Mouse (Mus musculus): Measurements from ENCODE around the gene Hsph1. TPM values are rescaled to one million over a fixed set of nuclear protein-coding genes. Genes with fewer than 3 reads are reported as not detected.

Gene Hsph1
- polyA plus RNA-seq, 1 experiment = 124 TPM

DNA sequence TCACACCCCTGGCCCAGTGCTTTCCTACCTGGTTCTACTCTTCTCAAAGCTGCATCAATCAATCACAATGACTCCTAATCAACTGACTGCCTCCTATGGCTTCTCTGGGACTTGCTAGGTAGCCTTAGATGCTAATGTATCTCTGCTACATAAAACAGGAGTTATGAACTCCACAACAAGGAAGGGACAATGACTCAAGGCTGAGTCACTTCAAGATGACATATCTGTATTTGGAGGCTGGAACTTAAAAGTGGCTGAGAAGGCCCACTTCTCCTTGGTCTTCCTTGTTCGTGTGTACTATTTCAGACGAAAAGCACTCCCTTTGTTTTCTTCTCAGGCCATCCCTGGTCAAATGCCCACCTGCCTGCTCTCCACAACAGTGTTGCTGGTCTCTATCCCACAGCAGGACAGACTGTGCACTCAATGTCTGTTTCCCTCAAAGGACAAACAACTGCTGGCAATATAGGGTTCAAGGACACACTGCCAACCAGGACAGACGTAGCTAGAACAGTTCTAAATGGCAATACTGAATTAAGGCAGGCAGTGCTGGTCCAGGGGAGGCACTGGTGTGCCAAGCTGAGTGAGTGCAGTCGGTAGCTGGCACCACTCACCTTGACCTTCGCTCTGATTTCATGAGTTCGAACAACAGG lies 18.3 kb downstream of the Hsph1 start:
- Histone ChIP-seq H3K4me3 (replicated peaks; ENCODE audit: insufficient read depth, low read depth, low read length) (no peak overlapping the region), H3K27me3 (ENCODE audit: control insufficient read depth, insufficient read depth, low read length) (no peaks in the 10 kb centered on the region), H3K27ac (ENCODE audit: insufficient read depth, low read length) (no peak overlapping the region), H3K4me1 (ENCODE audit: control insufficient read depth, insufficient read depth, low read length) (no peaks in the 10 kb centered on the region)
- WGBS = 81% methylated on average over 6 of the region's 6 CpGs
- DNase-seq = no peak
- TF ChIP-seq CTCF (IDR thresholded peaks at IDR 0.05; ENCODE audit: borderline replicate concordance, insufficient read depth, low read depth, low read length) (no peak), POLR2A (IDR thresholded peaks at IDR 0.05; ENCODE audit: borderline replicate concordance, insufficient read depth, low read length) (no peak)

DNA sequence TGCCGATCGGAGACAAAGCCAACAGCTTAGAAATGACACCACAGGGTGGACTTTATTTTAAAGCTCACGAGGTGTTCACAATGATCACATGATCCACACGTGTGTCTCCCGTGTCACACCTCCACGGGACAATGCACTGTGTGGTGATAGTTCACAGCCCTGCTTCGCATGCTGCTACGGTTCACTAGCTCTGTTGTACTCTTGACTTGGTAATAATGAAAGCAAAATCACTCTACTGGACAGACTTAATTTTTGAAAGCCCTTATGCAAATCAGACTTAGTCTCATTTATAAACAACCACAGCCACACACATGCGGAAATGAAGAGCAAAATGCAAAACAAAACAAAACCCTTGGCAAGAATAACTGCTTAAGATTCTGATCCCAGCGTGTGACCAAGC lies 19.4 kb downstream of the Hsph1 start:
- no peak for DNase-seq
- peaks cover 3% of the 10 kb centered on the region; the same call in 1 of the 2 replicates for H3K4me1 ChIP-seq (ENCODE audit: control insufficient read depth, insufficient read depth, low read length)
- H3K27me3 ChIP-seq (ENCODE audit: control insufficient read depth, insufficient read depth, low read length) = no peaks in the 10 kb centered on the region
- H3K4me3 ChIP-seq (replicated peaks; ENCODE audit: insufficient read depth, low read depth, low read length) = no peak overlapping the region
- TF ChIP-seq POLR2A (IDR thresholded peaks at IDR 0.05; ENCODE audit: borderline replicate concordance, insufficient read depth, low read length) (no peak), CTCF (IDR thresholded peaks at IDR 0.05; ENCODE audit: borderline replicate concordance, insufficient read depth, low read depth, low read length) (no peak)
- 61% methylated on average over 10 of the region's 10 CpGs for WGBS
- H3K27ac ChIP-seq (ENCODE audit: insufficient read depth, low read length) = no peak overlapping the region

DNA sequence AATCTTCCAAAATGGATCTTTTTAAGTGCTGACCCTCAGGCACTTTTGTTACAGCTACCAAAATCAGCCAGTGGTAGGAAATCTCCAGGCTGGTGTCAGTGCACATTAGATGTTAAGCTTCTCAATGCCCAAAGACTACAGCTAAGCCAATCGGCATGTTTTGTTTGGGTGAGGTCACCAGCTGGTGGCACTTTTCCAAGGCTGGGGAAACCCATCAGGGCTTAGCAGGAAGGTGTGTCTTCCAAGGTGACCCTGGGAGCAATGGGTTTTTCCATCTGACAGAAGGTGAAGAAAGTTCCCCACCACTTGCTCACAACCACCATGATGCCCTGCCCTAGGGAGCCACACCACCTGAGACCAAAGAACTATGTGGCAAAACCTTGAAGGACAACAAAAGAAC lies 20.0 kb downstream of the Hsph1 start:
- TF ChIP-seq CTCF (IDR thresholded peaks at IDR 0.05; ENCODE audit: borderline replicate concordance, insufficient read depth, low read depth, low read length) = no peak
- no peak for TF ChIP-seq POLR2A (IDR thresholded peaks at IDR 0.05; ENCODE audit: borderline replicate concordance, insufficient read depth, low read length)
- Histone ChIP-seq H3K27me3 (ENCODE audit: control insufficient read depth, insufficient read depth, low read length) (no peaks in the 10 kb centered on the region), H3K27ac (ENCODE audit: insufficient read depth, low read length) (no peak overlapping the region), H3K4me1 (ENCODE audit: control insufficient read depth, insufficient read depth, low read length) (peaks cover 3% of the 10 kb centered on the region; the same call in 1 of the 2 replicates), H3K4me3 (replicated peaks; ENCODE audit: insufficient read depth, low read depth, low read length) (no peak overlapping the region)
- 73% methylated on average over 1 of the region's 1 CpGs for WGBS
- no peak for DNase-seq

DNA sequence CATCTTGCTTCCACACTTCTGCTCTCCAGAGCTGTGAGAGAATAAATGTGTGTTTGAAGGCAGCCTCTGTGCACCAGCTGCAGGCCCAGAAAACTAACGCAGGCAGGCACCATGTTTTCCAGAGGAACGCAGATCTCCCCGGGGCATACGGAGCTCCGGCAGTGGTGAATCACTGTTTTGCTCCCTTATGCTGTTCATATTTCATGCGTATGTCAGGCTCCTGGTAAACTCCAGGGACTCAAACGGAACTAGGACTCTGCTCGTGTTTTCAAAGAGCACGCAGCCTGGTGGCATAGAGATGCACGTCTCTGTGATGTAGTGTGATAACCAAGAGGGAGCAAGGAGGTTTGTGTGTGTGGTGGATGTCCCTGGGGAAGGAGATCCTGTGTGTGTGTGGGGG lies 23.4 kb downstream of the Hsph1 start:
- TF ChIP-seq POLR2A (IDR thresholded peaks at IDR 0.05; ENCODE audit: borderline replicate concordance, insufficient read depth, low read length) (no peak), CTCF (IDR thresholded peaks at IDR 0.05; ENCODE audit: borderline replicate concordance, insufficient read depth, low read depth, low read length) (no peak)
- peaks cover 3% of the 10 kb centered on the region; the same call in 1 of the 2 replicates for H3K4me1 ChIP-seq (ENCODE audit: control insufficient read depth, insufficient read depth, low read length)
- no peak overlapping the region for H3K27ac ChIP-seq (ENCODE audit: insufficient read depth, low read length)

DNA sequence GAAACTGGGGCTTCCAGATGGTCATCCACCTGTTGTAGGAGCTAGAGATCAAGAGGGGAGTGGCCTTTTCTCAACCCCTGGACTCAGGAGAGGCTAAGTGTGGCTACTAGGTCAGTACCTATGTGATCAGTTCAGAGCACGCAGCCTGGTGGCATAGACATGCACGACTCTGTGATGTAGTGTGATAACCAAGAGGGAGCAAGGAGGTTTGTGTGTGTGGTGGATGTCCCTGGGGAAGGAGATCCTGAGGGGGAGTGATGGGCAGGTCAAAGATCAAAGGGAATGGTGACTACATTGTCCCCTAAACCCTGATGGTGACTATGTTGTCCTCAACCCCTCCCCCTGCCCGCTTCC lies 24.0 kb downstream of the Hsph1 start:
- 76% methylated on average over 3 of the region's 3 CpGs for WGBS
- no peak for DNase-seq
- H3K27ac ChIP-seq (ENCODE audit: insufficient read depth, low read length) = no peak overlapping the region
- TF ChIP-seq POLR2A (IDR thresholded peaks at IDR 0.05; ENCODE audit: borderline replicate concordance, insufficient read depth, low read length) (no peak), CTCF (IDR thresholded peaks at IDR 0.05; ENCODE audit: borderline replicate concordance, insufficient read depth, low read depth, low read length) (no peak)
- H3K4me1 ChIP-seq (ENCODE audit: control insufficient read depth, insufficient read depth, low read length) = peaks cover 3% of the 10 kb centered on the region; the same call in 1 of the 2 replicates
- no peaks in the 10 kb centered on the region; the same call in 1 of the 2 replicates for H3K27me3 ChIP-seq (ENCODE audit: control insufficient read depth, insufficient read depth, low read length)
- no peak overlapping the region for H3K4me3 ChIP-seq (replicated peaks; ENCODE audit: insufficient read depth, low read depth, low read length)

More for the DNA sequence above, 23.4 kb downstream of the Hsph1 start:
- Histone ChIP-seq H3K4me3 (replicated peaks; ENCODE audit: insufficient read depth, low read depth, low read length) (no peak overlapping the region), H3K27me3 (ENCODE audit: control insufficient read depth, insufficient read depth, low read length) (no peaks in the 10 kb centered on the region; the same call in 1 of the 2 replicates)
- 65% methylated on average over 10 of the region's 10 CpGs for WGBS
- DNase-seq = no peak

DNA sequence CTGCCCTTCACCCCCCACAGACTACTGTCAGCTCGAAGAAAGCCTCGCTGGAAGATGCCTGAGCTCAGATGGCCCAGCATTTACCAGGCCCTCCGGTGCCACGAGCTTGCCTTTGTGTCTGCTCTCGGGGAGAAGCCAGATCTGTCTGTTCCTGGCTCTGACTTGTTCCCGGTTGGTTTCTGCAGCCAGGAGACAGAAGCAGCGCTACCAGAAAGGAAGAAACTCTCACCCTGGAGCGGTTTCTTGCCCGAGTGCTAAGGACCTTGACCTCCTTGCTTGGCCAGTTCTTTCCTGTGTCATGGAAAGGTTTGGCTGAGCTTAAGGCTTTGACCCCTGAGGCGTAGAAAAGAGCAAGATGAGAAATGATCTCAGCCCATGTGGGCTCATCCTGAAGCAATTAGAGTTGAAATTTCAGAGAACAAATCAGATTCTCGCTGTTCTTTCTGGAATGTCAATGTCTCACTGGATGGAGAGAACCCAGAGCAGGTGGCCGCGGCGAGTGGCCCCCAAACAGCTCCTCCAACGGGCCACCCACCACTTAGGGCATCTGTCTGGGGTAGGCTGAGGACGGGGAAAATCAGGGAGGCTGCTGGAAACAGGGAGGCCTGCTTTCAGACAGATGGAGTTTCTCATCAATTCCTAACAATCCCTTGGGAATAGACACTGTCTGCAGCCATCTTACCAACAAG lies 24.6 kb downstream of the Hsph1 start:
- H3K4me1 ChIP-seq (ENCODE audit: control insufficient read depth, insufficient read depth, low read length) = peaks cover 3% of the 10 kb centered on the region; the same call in 1 of the 2 replicates
- 14% methylated on average over 16 of the region's 16 CpGs for WGBS
- H3K4me3 ChIP-seq (replicated peaks; ENCODE audit: insufficient read depth, low read depth, low read length) = no peak overlapping the region
- TF ChIP-seq CTCF (IDR thresholded peaks at IDR 0.05; ENCODE audit: borderline replicate concordance, insufficient read depth, low read depth, low read length) (no peak), POLR2A (IDR thresholded peaks at IDR 0.05; ENCODE audit: borderline replicate concordance, insufficient read depth, low read length) (no peak)
- peak in 1 of 2 experiments; percentile 9 for DNase-seq
- no peak overlapping the region for H3K27ac ChIP-seq (ENCODE audit: insufficient read depth, low read length)
- no peaks in the 10 kb centered on the region; the same call in 1 of the 2 replicates for H3K27me3 ChIP-seq (ENCODE audit: control insufficient read depth, insufficient read depth, low read length)

DNA sequence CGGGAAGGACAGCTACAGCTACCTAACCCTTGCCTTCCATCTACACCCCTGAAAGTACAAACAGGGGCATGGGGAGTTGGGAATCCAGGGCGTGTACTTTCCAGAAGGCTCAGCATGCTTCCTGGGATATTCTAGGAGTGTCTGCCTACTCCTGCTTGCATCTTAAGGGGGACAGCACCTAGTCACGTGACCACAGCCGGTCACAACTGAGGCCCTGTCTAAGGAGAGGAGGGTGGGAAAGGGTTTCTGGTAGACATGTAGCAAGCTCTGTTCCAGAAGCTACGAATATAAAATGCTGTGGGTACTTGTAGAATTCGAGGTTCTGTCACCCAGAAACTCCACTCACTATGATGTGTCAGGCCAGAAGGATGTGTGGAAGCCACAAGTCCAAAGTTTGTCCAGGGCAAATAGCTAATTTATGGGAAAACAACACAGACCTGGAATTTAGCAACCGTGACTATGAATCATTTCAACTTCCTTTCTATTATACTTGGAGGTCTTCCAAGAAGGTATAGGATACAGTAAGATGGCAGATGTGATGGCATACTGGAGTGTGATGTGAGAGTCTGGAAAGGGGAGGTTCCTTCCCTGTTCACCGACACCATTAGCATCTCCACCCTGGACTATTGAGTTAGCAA lies 29.0 kb downstream of the Hsph1 start:
- H3K27ac ChIP-seq (ENCODE audit: insufficient read depth, low read length) = no peak overlapping the region
- DNase-seq = no peak
- H3K4me3 ChIP-seq (replicated peaks; ENCODE audit: insufficient read depth, low read depth, low read length) = no peak overlapping the region
- 87% methylated on average over 8 of the region's 8 CpGs for WGBS
- H3K4me1 ChIP-seq (ENCODE audit: control insufficient read depth, insufficient read depth, low read length) = peaks cover 3% of the 10 kb centered on the region; the same call in 1 of the 2 replicates
- TF ChIP-seq CTCF (IDR thresholded peaks at IDR 0.05; ENCODE audit: borderline replicate concordance, insufficient read depth, low read depth, low read length) = no peak
- TF ChIP-seq POLR2A (IDR thresholded peaks at IDR 0.05; ENCODE audit: borderline replicate concordance, insufficient read depth, low read length) = no peak
- no peaks in the 10 kb centered on the region; the same call in 1 of the 2 replicates for H3K27me3 ChIP-seq (ENCODE audit: control insufficient read depth, insufficient read depth, low read length)
